Mouse (Mus musculus): ENCODE results near the gene Otud1. TPM values are rescaled to one million over a fixed set of nuclear protein-coding genes. Genes with fewer than 3 reads are reported as not detected.

The Otud1 gene
- polyA plus RNA-seq, 1 experiment from 2014 or later = 1.6 TPM

DNA sequence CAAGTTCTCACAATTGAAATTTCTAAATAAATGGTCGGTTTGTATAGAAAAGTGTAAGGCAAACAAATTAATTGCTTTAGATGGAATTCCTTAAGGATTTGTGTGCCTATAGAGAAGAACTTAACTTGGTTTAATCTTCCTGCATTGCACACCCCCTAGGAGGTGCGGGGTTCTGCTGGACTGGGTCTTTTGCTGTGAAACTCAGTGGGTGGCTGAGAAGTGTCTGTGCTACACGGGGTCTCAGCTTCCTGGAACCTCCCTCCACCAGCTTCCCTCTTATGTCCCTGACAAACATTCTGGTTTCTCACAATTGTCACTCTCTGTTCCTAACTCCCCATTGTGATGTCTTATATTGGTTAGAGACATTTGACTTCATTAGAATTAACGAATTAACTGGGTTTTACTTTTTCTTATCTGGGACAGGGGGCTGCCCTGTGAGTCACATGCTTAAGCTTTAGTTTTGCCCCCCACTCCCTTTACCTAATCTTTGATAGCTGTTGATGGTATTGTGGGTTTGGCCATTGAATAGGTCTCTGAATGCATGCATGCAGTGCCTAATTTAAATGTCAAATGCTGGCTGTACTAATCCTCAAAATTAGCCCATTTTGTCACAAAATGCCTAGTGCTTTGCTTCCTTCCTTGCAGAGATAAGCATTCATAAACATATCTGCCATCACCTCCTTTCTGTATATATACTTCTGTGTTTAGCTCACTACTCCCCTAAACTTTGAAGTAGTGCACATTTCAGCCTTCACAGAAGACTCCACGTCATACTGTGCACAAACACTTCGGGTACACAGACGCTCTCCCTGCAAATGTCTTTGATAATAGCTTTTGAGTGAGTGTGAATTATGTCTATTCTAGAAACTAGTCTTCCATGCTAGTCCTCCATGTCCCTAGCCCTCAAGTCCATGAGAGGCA, 7.3 kb downstream of the Otud1 start:
- Histone ChIP-seq H3K4me1 (ENCODE audit: control insufficient read depth, insufficient read depth, low read length) (no peaks in the 10 kb centered on the region), H3K4me3 (ENCODE audit: low read depth, low read length) (no peak overlapping the region), H3K9ac (replicated peaks; ENCODE audit: low read depth, low read length) (no peak overlapping the region), H3K36me3 (ENCODE audit: control insufficient read depth, insufficient read depth, low read length) (no peaks in the 10 kb centered on the region), H3K27me3 (ENCODE audit: control insufficient read depth, insufficient read depth, low read length) (no peaks in the 10 kb centered on the region), H3K4me2 (ENCODE audit: low read depth, low read length) (no peak overlapping the region), H3K27ac (ENCODE audit: low read depth, low read length) (no peak overlapping the region), H3K9me3 (ENCODE audit: control insufficient read depth, low read length) (no peaks in the 10 kb centered on the region)
- ATAC-seq (ENCODE audit: low read depth) = no peak
- WGBS = 52% methylated on average over 7 of the region's 7 CpGs

DNA sequence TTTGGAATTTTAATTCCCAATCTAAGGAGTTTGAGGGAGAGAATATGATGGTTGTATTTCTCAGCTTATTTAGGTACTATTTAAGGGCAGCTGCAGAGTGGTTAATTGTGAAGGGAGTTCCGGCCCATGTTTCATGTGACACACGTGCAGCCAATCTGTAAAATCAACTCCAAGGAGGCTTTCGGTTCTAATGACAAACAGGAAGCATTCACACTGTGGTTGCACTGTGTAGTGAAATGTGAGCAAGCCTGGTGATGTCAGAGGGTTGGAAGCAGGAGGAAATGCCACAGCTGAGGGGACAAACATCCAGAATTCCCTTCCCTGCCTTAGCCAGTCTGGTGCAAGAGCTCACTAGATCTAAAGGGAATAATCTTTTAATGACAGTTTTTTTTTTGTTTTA, 8.3 kb downstream of the Otud1 start:
- WGBS = 57% methylated on average over 3 of the region's 3 CpGs
- Histone ChIP-seq H3K9ac (replicated peaks; ENCODE audit: low read depth, low read length) (no peak overlapping the region), H3K4me2 (ENCODE audit: low read depth, low read length) (no peak overlapping the region), H3K4me3 (ENCODE audit: low read depth, low read length) (no peak overlapping the region), H3K36me3 (ENCODE audit: control insufficient read depth, insufficient read depth, low read length) (no peaks in the 10 kb centered on the region), H3K4me1 (ENCODE audit: control insufficient read depth, insufficient read depth, low read length) (no peaks in the 10 kb centered on the region), H3K9me3 (ENCODE audit: control insufficient read depth, low read length) (no peaks in the 10 kb centered on the region), H3K27me3 (ENCODE audit: control insufficient read depth, insufficient read depth, low read length) (no peaks in the 10 kb centered on the region), H3K27ac (ENCODE audit: low read depth, low read length) (no peak overlapping the region)
- no peak for ATAC-seq (ENCODE audit: low read depth)

DNA sequence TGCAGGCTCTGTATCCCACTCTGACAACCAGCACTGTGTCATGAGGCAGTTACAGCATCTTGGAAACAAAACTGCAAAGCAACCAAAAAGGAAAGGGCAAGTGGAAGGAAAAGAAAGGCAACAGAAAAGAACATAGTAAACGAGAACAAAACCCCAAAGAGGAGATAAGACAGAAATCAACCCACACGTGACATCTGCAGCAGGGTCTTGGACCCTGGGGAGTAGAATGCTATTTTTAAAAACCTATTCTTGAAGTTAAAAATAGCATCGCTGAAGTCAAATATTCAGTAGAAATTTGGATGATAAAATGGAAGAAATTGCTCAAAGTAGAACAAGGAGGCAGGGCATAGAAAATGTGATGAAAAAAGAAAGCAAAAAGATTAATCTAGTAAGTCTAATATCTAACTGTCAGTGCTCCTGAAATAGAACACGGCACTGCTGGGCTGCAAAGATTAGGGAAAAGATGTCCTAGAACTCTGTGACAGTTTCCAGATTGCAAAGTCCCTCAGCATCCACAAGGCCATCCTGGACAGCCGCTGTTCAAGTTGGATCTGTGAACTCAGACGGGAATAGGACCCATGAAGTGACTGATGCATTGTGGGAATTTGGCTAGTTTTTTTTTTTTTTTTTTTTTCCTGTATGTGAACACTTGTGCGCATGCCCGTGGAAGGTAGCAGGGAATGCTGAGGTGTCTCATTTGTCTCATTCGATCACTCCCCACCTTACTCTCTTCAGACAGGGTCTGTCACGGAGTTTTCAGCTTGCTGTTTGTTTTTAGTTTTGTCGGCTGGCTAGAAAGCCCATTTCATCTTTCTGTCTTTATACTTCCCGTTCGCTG, 13.5 kb downstream of the Otud1 start:
- Histone ChIP-seq H3K4me1 (ENCODE audit: control insufficient read depth, insufficient read depth, low read length) (no peaks in the 10 kb centered on the region), H3K27ac (ENCODE audit: low read depth, low read length) (no peak overlapping the region), H3K36me3 (ENCODE audit: control insufficient read depth, insufficient read depth, low read length) (no peaks in the 10 kb centered on the region), H3K9me3 (ENCODE audit: control insufficient read depth, low read length) (no peaks in the 10 kb centered on the region), H3K9ac (replicated peaks; ENCODE audit: low read depth, low read length) (no peak overlapping the region), H3K27me3 (ENCODE audit: control insufficient read depth, insufficient read depth, low read length) (no peaks in the 10 kb centered on the region), H3K4me3 (ENCODE audit: low read depth, low read length) (no peak overlapping the region), H3K4me2 (ENCODE audit: low read depth, low read length) (no peak overlapping the region)
- no peak for ATAC-seq (ENCODE audit: low read depth)
- 91% methylated on average over 13 of the region's 13 CpGs for WGBS

DNA sequence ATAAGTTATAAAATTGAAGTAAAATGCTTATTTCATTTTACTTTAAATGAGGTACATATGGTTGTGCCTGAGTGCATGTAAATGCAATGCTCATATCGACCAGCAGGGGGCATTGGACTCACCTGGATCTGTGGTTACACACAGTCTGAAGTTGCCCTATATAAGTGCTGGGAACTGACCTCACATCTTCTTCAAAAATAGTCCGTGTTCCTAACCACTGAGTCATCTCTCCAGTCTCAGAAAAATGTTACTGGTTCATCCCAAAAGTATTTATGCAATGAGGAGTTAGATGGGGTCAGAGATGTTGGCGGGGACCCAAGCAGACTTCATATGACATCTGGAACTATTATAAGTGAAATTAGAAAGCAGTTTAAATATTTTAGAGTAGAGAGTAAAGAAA, 25.4 kb downstream of the Otud1 start:
- H3K4me3 ChIP-seq (ENCODE audit: low read depth, low read length) = no peak overlapping the region
- ATAC-seq (ENCODE audit: low read depth) = no peak

DNA sequence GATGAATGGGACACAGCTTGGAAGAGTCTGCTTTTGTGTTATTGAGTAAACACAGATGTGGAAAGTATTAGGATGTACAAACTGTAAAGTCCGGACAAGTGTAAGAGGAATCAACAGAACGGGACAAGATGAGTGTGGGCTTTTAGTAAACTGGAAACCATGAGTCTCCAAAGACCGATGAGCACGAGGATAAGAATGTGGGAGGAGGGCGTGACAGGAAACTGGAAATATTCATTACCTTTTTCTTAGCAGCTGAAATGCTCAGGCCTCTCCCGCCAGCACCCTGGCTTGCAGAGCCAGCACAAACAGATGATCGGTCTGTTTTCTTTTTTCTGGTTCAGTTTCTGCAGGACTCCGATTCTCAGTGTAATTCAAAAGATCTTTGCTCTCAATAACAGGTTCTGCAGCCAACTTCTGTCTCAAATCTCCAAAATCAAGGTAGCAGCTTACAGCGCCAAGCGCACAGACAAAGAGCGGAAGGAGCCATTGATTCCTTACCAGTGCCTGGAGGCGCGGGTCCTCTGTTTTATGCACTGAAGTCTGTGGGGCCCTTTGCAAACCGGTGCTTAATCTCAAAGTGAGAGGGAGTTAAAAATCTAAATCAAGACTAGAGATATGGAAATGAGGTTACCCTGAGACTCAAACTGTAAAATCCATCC, 28.1 kb downstream of the Otud1 start:
- Histone ChIP-seq H3K4me2 (ENCODE audit: low read depth, low read length) (no peak overlapping the region), H3K9me3 (ENCODE audit: control insufficient read depth, low read length) (no peaks in the 10 kb centered on the region), H3K27ac (ENCODE audit: low read depth, low read length) (no peak overlapping the region), H3K4me3 (ENCODE audit: low read depth, low read length) (no peak overlapping the region), H3K4me1 (ENCODE audit: control insufficient read depth, insufficient read depth, low read length) (no peaks in the 10 kb centered on the region), H3K27me3 (ENCODE audit: control insufficient read depth, insufficient read depth, low read length) (no peaks in the 10 kb centered on the region), H3K36me3 (ENCODE audit: control insufficient read depth, insufficient read depth, low read length) (no peaks in the 10 kb centered on the region), H3K9ac (replicated peaks; ENCODE audit: low read depth, low read length) (no peak overlapping the region)
- WGBS = 59% methylated on average over 14 of the region's 14 CpGs
- no peak for ATAC-seq (ENCODE audit: low read depth)

More for the DNA sequence above, 25.4 kb downstream of the Otud1 start:
- Histone ChIP-seq H3K4me2 (ENCODE audit: low read depth, low read length) (no peak overlapping the region), H3K9me3 (ENCODE audit: control insufficient read depth, low read length) (no peaks in the 10 kb centered on the region), H3K4me1 (ENCODE audit: control insufficient read depth, insufficient read depth, low read length) (no peaks in the 10 kb centered on the region), H3K9ac (replicated peaks; ENCODE audit: low read depth, low read length) (no peak overlapping the region), H3K27ac (ENCODE audit: low read depth, low read length) (no peak overlapping the region), H3K27me3 (ENCODE audit: control insufficient read depth, insufficient read depth, low read length) (no peaks in the 10 kb centered on the region), H3K36me3 (ENCODE audit: control insufficient read depth, insufficient read depth, low read length) (no peaks in the 10 kb centered on the region)
- WGBS = 52% methylated on average over 3 of the region's 3 CpGs

DNA sequence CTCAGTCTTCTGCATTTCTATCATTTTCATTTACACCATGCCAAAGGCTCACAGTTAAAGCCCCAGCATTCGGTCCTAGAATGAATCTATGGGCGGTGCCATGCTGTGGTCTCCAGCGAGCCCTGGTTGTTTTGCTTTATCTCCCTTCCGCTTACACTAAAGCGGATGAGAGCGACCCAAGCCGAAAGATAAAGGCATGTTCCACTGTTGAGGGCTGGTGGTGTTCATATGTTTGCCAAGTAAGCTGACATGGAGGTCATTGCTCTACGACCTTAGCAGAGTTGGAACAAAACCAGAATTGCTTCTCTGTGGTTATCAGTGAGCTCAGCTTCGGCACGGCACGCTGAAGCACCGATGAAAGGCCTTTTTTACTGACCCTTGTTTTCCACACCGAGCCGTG, 32.5 kb downstream of the Otud1 start:
- 86% methylated on average over 14 of the region's 14 CpGs for WGBS
- Histone ChIP-seq H3K4me2 (ENCODE audit: low read depth, low read length) (no peak overlapping the region), H3K4me3 (ENCODE audit: low read depth, low read length) (no peak overlapping the region), H3K9ac (replicated peaks; ENCODE audit: low read depth, low read length) (no peak overlapping the region), H3K4me1 (ENCODE audit: control insufficient read depth, insufficient read depth, low read length) (no peaks in the 10 kb centered on the region), H3K27me3 (ENCODE audit: control insufficient read depth, insufficient read depth, low read length) (no peaks in the 10 kb centered on the region), H3K27ac (ENCODE audit: low read depth, low read length) (no peak overlapping the region), H3K9me3 (ENCODE audit: control insufficient read depth, low read length) (no peaks in the 10 kb centered on the region), H3K36me3 (ENCODE audit: control insufficient read depth, insufficient read depth, low read length) (no peaks in the 10 kb centered on the region)
- no peak for ATAC-seq (ENCODE audit: low read depth)

DNA sequence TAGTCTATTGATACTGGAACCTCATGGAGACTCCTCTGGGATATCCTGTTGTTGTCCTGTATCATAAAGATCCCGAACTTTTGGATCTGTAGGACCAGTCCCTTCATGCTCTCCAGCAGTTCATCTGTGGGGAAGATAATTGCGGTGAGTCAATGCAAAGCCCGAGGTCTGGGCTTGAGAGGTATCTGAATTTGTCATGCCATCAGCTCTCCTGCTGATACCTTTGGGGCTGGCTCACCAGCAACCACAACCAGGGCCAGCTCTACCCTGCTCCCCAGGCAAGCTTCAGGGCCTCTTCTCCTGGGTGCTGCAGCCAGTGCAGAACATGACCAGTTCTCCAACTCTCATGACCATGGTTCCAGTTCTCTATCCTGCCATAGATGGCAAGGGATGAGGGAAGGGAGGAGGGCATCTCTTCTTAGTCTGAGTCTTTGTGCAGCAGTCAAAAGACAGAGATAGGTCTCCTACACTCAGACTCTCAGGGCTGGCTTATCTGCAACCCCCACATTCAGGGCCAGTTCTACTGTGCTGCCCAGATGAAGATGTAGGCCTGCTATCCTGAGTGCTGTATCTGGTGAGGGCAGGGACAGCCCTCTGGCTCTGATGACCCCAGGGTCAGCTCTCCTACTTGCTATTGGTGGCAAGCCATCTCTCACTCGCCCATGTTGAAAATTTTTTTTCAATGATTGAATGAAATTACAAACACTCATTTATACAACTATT, 42.2 kb downstream of the Otud1 start:
- no peaks in the 10 kb centered on the region for H3K4me1 ChIP-seq (ENCODE audit: control insufficient read depth, insufficient read depth, low read length)
- no peak overlapping the region for H3K4me2 ChIP-seq (ENCODE audit: low read depth, low read length)
- no peak overlapping the region for H3K9ac ChIP-seq (replicated peaks; ENCODE audit: low read depth, low read length)
- no peaks in the 10 kb centered on the region for H3K27me3 ChIP-seq (ENCODE audit: control insufficient read depth, insufficient read depth, low read length)
- no peak overlapping the region for H3K27ac ChIP-seq (ENCODE audit: low read depth, low read length)
- H3K9me3 ChIP-seq (ENCODE audit: control insufficient read depth, low read length) = no peaks in the 10 kb centered on the region
- 89% methylated on average over 4 of the region's 4 CpGs for WGBS
- ATAC-seq (ENCODE audit: low read depth) = no peak
- H3K4me3 ChIP-seq (ENCODE audit: low read depth, low read length) = no peak overlapping the region
- H3K36me3 ChIP-seq (ENCODE audit: control insufficient read depth, insufficient read depth, low read length) = no peaks in the 10 kb centered on the region

DNA sequence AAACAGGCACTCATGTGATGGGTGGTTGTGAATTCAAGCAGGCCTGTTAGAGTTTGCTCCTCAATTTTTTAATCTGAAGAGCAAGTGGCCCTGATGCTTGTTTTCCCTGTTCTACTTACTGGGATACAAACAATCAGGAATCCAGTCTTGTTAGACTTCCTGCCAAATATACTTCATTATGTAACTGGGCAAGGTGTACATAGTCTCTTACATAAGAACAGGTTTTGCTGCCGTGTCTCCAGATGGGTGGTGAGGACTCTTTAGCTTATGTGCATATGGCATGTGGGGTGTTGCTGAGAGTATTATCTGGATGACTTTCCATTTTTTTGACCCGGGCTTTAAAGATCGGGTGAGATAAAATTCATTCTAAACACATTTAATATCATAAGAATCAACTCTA, 43.8 kb downstream of the Otud1 start:
- Histone ChIP-seq H3K9ac (replicated peaks; ENCODE audit: low read depth, low read length) (no peak overlapping the region), H3K9me3 (ENCODE audit: control insufficient read depth, low read length) (no peaks in the 10 kb centered on the region), H3K4me2 (ENCODE audit: low read depth, low read length) (no peak overlapping the region), H3K27ac (ENCODE audit: low read depth, low read length) (no peak overlapping the region), H3K27me3 (ENCODE audit: control insufficient read depth, insufficient read depth, low read length) (no peaks in the 10 kb centered on the region), H3K36me3 (ENCODE audit: control insufficient read depth, insufficient read depth, low read length) (no peaks in the 10 kb centered on the region), H3K4me1 (ENCODE audit: control insufficient read depth, insufficient read depth, low read length) (no peaks in the 10 kb centered on the region), H3K4me3 (ENCODE audit: low read depth, low read length) (no peak overlapping the region)
- ATAC-seq (ENCODE audit: low read depth) = no peak
- WGBS = 93% methylated on average over 3 of the region's 3 CpGs

Measured in neural tube, embryonic 14.5 days (tissue).